Mouse (Mus musculus) MEL (cell line): ENCODE measurements around the gene Dcaf5.

Source experiments
- CTCF ChIP-seq, 3 experiments: IDR thresholded peaks in 2 of 3; conservative IDR thresholded peaks in 1 of 3; 2 replicates each; pipeline ENCODE4 v1.5.1; 2011 to 2012; ENCODE audit warnings: low read length in 3 of 3, low read depth in 2 of 3, mild to moderate bottlenecking in 2 of 3, improper control_type of control experiment in 1 of 3, inconsistent platforms in 1 of 3, mixed read lengths in 1 of 3, moderate library complexity in 1 of 3; ENCODE audit not compliant: control insufficient read depth in 1 of 3, insufficient read depth in 1 of 3, poor library complexity in 1 of 3, severe bottlenecking in 1 of 3
- MAZ ChIP-seq: IDR thresholded peaks from 2 replicates; pipeline ENCODE4 v1.6.1; 2012; ENCODE audit warnings: low read depth, mild to moderate bottlenecking, inconsistent platforms, low read length, improper control_type of control experiment
- POLR2A ChIP-seq, 2 experiments: IDR thresholded peaks; 2 replicates each; pipeline ENCODE4 v1.6.1; 2011 to 2012; ENCODE audit warnings: low read length in 2 of 2, mild to moderate bottlenecking in 2 of 2, control low read depth in 1 of 2, improper control_type of control experiment in 1 of 2, low read depth in 1 of 2, moderate library complexity in 1 of 2; ENCODE audit not compliant: control insufficient read depth in 1 of 2, insufficient read depth in 1 of 2, poor library complexity in 1 of 2

DNA sequence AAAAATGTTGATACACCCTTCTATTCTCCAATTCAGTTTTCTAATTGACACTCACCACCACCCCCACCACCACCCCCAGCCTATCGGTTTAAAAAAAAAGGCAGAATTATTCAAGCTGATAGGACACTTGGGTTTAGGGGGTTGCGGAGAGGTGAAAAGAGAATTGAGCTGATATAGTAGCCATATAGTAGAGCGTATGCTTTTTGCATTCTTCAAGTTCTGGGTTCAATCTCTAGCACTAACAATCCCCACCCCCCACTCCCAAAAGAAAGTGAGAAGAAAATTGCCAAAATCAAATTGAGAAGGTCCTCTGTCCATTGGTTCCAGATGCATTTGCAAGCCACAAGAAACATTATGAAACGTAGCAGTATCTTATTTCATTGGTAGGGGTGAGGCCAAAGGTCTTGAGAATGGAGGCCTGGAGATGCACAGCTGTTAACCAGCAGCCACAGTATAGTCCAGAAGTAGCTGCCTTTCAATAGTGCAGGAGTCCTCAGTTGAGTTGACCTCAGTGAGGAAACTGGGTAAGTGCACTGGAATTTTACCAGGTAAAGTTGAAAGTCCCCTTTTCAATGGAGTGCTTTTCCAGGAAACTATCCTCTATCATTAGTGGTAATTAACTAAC is 762 bp upstream of the Dcaf5 start:
- TF ChIP-seq MAZ (no peak), CTCF (IDR thresholded peaks at IDR 0.05 in 2 of 3, conservative IDR thresholded peaks at IDR 0.05 in 1 of 3; ENCODE audit: control insufficient read depth in 1 of 3, insufficient read depth in 1 of 3, low read depth in 2 of 3, low read length in 3 of 3, poor library complexity in 1 of 3, severe bottlenecking in 1 of 3) (no peak), POLR2A (IDR thresholded peaks at IDR 0.05; ENCODE audit: control insufficient read depth in 1 of 2, insufficient read depth in 1 of 2, low read depth in 1 of 2, low read length in 2 of 2, poor library complexity in 1 of 2) (no peak)
